Mouse (Mus musculus) intestine, embryonic 14.5 days (tissue): Measurements from ENCODE around the gene Mgat5. TPM values are rescaled to one million over a fixed set of nuclear protein-coding genes. Genes with fewer than 3 reads are reported as not detected.

Experiments
- ATAC-seq: fragments of 200-750 bp; cut with Nextera tagmentation; replicated peaks from 2 replicates; pipeline ENCODE4 v1.8.0; 2017; ENCODE audit warnings: low read depth, moderate number of reproducible peaks, moderate TSS enrichment, moderate library complexity; ENCODE audit not compliant: low FRiP score, low TSS enrichment
- DNase-seq: peaks from one replicate; pipeline ENCODE4 v3.0.0-alpha.2; 2018; ENCODE audit warnings: low spot score
- H3K27ac ChIP-seq: fragments of 300-500 bp; sonication (generic); 2 replicates; pipeline ENCODE4 v1.5.1; 2014; ENCODE audit warnings: low read depth, mild to moderate bottlenecking, control low read depth
- H3K27me3 ChIP-seq: fragments of 300-500 bp; sonication (generic); replicated peaks from 2 replicates; pipeline ENCODE4 v1.6.1; 2014; ENCODE audit warnings: low read length, control low read depth; ENCODE audit not compliant: control insufficient read depth, insufficient read depth
- H3K36me3 ChIP-seq: fragments of 300-500 bp; sonication (generic); 2 replicates; pipeline ENCODE4 v1.6.1; 2014; ENCODE audit warnings: low read length, control low read depth; ENCODE audit not compliant: control insufficient read depth, insufficient read depth
- H3K4me1 ChIP-seq: fragments of 300-500 bp; sonication (generic); replicated peaks from 2 replicates; pipeline ENCODE4 v1.6.1; 2014; ENCODE audit warnings: low read length, control low read depth, mixed read lengths; ENCODE audit not compliant: control insufficient read depth, insufficient read depth
- H3K4me2 ChIP-seq: fragments of 300-500 bp; sonication (generic); 2 replicates; pipeline ENCODE4 v1.6.1; 2014; ENCODE audit warnings: low read length
- H3K4me3 ChIP-seq: fragments of 300-500 bp; sonication (generic); 2 replicates; pipeline ENCODE4 v1.5.1; 2014; ENCODE audit warnings: low read depth, low read length, control low read depth, mixed read lengths
- H3K9ac ChIP-seq: fragments of 300-500 bp; sonication (generic); 2 replicates; pipeline ENCODE4 v1.6.1; 2014; ENCODE audit warnings: mild to moderate bottlenecking, low read length
- H3K9me3 ChIP-seq: fragments of 300-500 bp; sonication (generic); 2 replicates; pipeline ENCODE4 v1.6.1; 2016; ENCODE audit warnings: low read length, control low read depth; ENCODE audit not compliant: control insufficient read depth
- WGBS: fragments of 180-500 bp; shearing (Covaris S2); extraction: QIAGEN DNeasy Blood & Tissue Kit; methylation state at CpG from one replicate; pipeline ENCODE4 v1.1.7; 2014; 5-methylcytosine and 5-hydroxymethylcytosine counted together
- polyA plus RNA-seq: library from polyadenylated mRNA; unstranded; fragments of >200 nt; fragmentation: Nextera tagmentation; extraction: Ambion mirVana; gene quantifications from 2 replicates; pipeline ENCODE4 v1.2.1, GENCODE M21; 2014

The Mgat5 gene
- polyA plus RNA-seq, 1 experiment from 2014 or later, result 7.3 TPM

DNA sequence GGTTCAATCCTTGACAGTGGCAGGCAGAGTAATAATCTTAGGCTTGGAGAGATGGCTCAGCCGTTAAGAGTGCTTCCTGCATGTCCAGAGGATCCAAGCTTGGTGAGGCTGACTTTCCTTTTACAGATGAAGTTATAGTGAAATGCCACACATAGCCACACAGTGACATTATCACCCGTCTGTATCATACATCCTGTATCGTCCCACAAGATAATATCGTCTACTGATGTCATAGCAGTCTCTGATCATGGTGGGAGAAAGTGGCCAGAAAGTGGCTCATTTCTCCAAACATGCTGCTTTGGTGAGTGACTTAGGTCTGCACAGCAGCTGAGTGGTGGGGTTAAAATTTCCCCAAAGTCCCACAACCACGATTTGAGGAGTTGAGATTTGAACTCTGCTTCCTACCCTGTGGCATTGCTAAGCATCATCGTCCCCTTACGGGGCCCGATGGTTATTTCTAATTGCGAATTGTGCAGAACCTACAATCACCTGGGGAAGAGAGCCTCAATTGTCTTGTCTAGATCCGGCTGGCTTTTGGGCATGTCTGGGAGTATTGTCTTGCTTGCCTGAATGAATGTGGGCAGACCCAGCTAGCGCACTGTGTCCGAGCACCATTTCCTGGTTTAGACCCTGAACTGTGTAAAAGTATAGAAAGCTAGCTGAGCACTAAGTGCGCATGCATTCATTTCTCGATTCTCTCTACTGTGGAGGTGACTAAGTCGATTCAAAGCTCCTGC, 37.5 kb downstream of the Mgat5 start:
- H3K4me3 ChIP-seq, result no peak overlapping the region
- ATAC-seq, result no peak
- no peak overlapping the region for H3K27ac ChIP-seq
- no peak overlapping the region for H3K9ac ChIP-seq
- no peak for DNase-seq
- 83% methylated on average over 15 of the region's 15 CpGs for WGBS
- H3K27me3 ChIP-seq, result no peaks in the 10 kb centered on the region
- no peak overlapping the region for H3K4me2 ChIP-seq
- H3K9me3 ChIP-seq, result no peaks in the 10 kb centered on the region
- H3K4me1 ChIP-seq, result no peaks in the 10 kb centered on the region
- no peaks in the 10 kb centered on the region for H3K36me3 ChIP-seq

DNA sequence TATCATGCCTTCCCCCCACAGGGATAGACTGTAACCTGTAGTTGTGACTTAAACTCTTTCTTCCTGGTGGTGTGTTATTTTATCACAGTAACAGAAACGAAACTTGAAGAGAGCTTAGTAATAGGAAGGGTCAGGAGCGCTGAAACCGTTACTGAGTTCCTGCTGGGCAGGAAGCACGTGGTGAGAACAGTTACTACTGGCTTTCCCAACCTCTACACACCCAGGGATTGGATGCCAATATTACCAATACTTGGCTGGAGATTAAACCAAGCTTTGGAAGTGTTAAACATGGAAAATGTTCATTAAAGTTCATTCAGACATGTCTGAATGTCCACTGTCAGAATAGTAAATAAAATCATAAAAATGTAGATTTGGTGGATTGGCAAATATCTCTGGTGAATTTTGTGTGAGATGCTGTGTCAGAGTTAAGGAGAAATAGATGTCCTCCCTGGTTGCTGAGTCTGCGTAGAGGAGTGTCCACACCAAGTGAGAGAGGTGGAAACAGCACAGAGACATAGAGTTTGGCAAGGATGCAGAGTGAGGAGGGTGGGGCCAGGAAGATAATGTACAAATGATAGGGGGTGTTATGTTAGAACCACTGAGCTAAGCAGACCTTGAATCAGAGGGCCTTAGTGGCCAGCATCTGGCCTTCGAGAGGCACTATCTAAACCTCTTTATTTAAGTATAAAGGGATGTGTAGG, 38.2 kb downstream of the Mgat5 start:
- H3K4me1 ChIP-seq, result no peaks in the 10 kb centered on the region

DNA sequence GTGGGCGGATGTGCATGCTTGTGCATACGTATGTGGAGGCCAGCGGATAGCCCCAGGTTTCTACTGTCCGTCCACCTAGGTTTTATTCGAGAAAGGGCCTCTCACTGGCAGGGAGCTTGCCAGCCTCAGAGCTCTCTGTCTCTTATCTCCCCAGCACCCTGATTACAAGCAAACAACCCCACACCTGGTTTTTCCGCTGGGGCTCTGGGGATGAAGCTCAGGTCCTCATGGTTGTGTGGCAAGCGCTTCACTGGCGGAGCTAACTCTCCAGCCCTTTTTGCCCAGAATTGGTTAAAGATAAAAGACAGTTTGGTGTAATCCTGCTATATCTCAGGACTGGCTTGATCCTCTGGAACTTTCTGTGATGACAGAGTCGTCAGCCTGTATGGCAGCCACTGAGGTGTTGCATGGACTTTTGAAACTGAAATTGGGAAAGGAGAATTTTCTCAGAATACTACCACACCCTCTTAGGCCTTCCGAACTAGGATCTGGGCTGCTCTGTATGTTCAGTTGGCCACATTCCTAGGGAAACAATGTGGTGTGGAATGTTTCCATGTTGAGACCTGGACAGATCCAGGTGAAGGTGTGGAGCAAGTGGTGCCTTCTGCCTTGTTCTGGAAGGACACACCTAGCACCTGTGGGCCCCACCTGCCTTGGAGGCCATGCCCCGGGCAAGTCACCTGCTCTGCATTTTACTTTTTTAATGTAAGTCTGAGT, 39.4 kb downstream of the Mgat5 start:
- no peaks in the 10 kb centered on the region for H3K36me3 ChIP-seq
- no peaks in the 10 kb centered on the region for H3K4me1 ChIP-seq
- H3K4me2 ChIP-seq, result no peak overlapping the region
- DNase-seq (no peak), ATAC-seq (no peak)
- H3K9ac ChIP-seq, result no peak overlapping the region
- 78% methylated on average over 11 of the region's 11 CpGs for WGBS
- H3K9me3 ChIP-seq, result no peaks in the 10 kb centered on the region
- H3K4me3 ChIP-seq, result no peak overlapping the region
- no peak overlapping the region for H3K27ac ChIP-seq
- no peaks in the 10 kb centered on the region for H3K27me3 ChIP-seq

More for the DNA sequence above, 38.2 kb downstream of the Mgat5 start:
- DNase-seq (no peak), ATAC-seq (no peak)
- no peak overlapping the region for H3K4me3 ChIP-seq
- H3K36me3 ChIP-seq, result no peaks in the 10 kb centered on the region
- no peaks in the 10 kb centered on the region for H3K27me3 ChIP-seq
- 71% methylated on average over 6 of the region's 6 CpGs for WGBS
- H3K9ac ChIP-seq, result no peak overlapping the region
- H3K9me3 ChIP-seq, result no peaks in the 10 kb centered on the region
- no peak overlapping the region for H3K27ac ChIP-seq
- H3K4me2 ChIP-seq, result no peak overlapping the region

DNA sequence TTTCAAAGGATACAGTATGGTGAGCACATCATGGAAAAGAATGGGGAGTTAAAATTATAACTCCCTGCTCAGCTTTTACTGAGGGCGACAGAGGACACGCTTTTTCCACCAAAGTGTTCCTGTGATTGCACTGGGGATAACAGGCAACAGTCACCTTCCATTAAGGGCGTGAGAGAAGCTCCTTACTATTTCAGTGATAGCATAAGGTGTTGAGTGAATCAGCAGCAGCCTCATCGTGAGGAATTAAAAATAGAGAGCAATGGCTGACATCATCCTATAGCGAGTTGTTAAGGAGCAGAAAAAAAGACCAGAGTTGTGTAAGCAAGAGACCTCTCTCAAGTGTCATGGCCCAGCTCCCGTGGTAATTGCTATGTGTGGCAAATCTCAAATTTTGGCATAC, 41.3 kb downstream of the Mgat5 start:
- Histone ChIP-seq H3K27ac (no peak overlapping the region), H3K9ac (no peak overlapping the region), H3K4me2 (no peak overlapping the region), H3K36me3 (no peaks in the 10 kb centered on the region), H3K27me3 (no peaks in the 10 kb centered on the region), H3K4me3 (no peak overlapping the region), H3K4me1 (no peaks in the 10 kb centered on the region), H3K9me3 (no peaks in the 10 kb centered on the region)
- ATAC-seq (no peak), DNase-seq (no peak)
- 75% methylated on average over 6 of the region's 6 CpGs for WGBS

DNA sequence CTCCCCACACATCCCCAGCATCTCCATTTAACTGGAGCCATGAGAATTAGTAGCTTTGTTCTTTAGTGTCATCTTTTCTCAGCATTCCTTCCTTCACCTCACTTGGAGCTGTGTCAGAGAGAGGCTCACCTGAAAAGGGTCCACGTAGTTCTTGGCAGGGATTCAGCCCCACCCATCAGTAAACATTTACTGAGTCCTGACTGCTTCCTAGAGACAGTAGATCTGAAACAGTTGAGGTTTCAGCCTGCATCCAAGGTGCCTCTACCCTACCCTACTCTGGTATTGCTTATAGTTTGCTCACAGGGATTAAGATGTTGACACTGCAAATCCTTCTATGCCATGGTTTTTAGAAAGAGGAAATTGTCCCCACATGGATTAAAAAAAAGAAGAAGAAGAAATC, 43.6 kb downstream of the Mgat5 start:
- Histone ChIP-seq H3K4me2 (no peak overlapping the region), H3K4me1 (no peaks in the 10 kb centered on the region), H3K36me3 (no peaks in the 10 kb centered on the region; the same call in 1 of the 2 replicates), H3K9ac (no peak overlapping the region), H3K9me3 (no peaks in the 10 kb centered on the region), H3K27me3 (no peaks in the 10 kb centered on the region), H3K4me3 (no peak overlapping the region), H3K27ac (no peak overlapping the region)
- DNase-seq (no peak), ATAC-seq (no peak)
- 52% methylated on average over 1 of the region's 1 CpGs for WGBS

DNA sequence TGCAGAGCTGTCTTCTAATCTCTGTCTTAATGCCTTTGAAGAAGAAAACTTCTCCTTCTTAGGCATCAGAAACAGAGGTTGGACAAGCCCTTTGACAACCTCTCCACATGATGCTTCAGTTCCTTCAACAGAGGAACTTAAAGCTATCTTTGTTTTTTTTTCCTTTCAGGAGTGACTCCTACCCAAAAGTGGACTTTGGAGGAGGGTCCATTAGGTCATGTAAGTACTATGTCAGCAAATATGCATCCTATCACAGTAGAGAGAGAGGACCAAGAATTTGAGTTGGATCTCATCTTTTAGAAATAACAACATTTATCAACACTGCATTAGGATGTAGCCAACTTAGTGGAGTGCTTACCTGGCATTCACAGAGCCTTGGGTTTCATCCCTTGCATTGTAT, 44.8 kb downstream of the Mgat5 start:
- Histone ChIP-seq H3K27ac (no peak overlapping the region), H3K27me3 (no peaks in the 10 kb centered on the region), H3K4me1 (no peaks in the 10 kb centered on the region), H3K4me2 (no peak overlapping the region), H3K4me3 (no peak overlapping the region), H3K9me3 (no peaks in the 10 kb centered on the region), H3K9ac (no peak overlapping the region), H3K36me3 (no peaks in the 10 kb centered on the region; the same call in 1 of the 2 replicates)
- ATAC-seq (no peak), DNase-seq (no peak)

DNA sequence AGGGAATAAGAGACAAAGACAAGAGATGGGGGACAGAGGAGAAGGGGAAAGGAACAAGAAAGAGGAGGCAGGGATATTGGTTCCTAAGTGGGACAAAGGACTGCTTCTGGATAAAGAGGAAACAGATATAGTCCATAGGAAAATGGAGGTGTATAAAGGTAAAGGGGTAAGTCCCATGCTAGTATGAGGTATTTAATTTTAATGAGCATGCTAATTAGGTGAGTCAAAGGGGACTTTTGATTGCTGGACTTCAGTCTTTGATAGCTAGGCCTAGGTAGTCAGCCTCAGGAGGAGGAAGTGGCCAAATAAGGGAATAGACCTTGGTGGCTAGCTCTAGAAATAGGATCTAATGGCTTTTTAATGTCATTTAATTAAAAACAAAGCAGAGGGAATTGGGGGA, 45.5 kb downstream of the Mgat5 start:
- Histone ChIP-seq H3K4me1 (no peaks in the 10 kb centered on the region), H3K9me3 (no peaks in the 10 kb centered on the region), H3K27ac (no peak overlapping the region), H3K4me3 (no peak overlapping the region), H3K9ac (no peak overlapping the region), H3K27me3 (no peaks in the 10 kb centered on the region), H3K4me2 (no peak overlapping the region), H3K36me3 (no peaks in the 10 kb centered on the region; the same call in 1 of the 2 replicates)
- ATAC-seq, result no peak
- DNase-seq, result no peak

DNA sequence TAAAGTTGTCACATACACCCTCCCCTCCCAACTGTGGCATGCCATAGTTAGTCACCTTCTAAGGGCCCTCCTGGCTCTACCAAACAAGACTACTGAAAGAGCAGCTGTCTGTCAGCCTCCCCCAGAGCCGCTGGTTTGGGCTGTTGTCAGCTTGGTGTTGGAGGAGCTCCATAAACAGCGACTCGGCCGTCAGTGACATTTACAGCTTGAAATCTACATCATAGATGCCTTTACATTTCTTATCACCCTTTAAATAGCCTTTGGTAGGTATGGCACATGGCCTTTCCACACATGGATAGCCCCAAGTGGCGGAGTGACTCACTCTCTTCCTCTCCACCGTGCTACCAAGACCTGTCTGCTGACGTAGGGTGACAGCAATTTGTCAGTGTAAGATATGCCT, 46.9 kb downstream of the Mgat5 start:
- Histone ChIP-seq H3K27ac (no peak overlapping the region), H3K36me3 (no peaks in the 10 kb centered on the region; the same call in 1 of the 2 replicates), H3K4me3 (no peak overlapping the region), H3K4me2 (no peak overlapping the region), H3K27me3 (no peaks in the 10 kb centered on the region), H3K4me1 (no peaks in the 10 kb centered on the region), H3K9ac (no peak overlapping the region), H3K9me3 (no peaks in the 10 kb centered on the region)
- WGBS, result 81% methylated on average over 7 of the region's 7 CpGs
- ATAC-seq (no peak), DNase-seq (no peak)
